Mouse (Mus musculus): ENCODE measurements around the gene Nhlrc2.
"Not testable (repeated sequence)": the region's sequence is repeated elsewhere in the genome, so short reads cannot be mapped to it uniquely, and the experiment has no call there.

GRCm38 (mm10) chr19:56513527-56513926 is 34.5 kb upstream of the Nhlrc2 start:
- not testable (repeated sequence) for TF ChIP-seq NELFE, HCFC1 (IDR thresholded peaks at IDR 0.05; ENCODE audit: low read depth, low read length)
